Mouse (Mus musculus) lung, postnatal 0 days (tissue): ENCODE data around the gene Srxn1.

Experiments used
- CTCF ChIP-seq: IDR thresholded peaks from 2 replicates; pipeline ENCODE4 v1.5.1; 2016; ENCODE audit warnings: antibody characterized with exemption, mild to moderate bottlenecking
- EP300 ChIP-seq: IDR thresholded peaks from 2 replicates; pipeline ENCODE4 v1.6.1; 2016; ENCODE audit warnings: antibody characterized with exemption, mild to moderate bottlenecking, control low read depth

DNA sequence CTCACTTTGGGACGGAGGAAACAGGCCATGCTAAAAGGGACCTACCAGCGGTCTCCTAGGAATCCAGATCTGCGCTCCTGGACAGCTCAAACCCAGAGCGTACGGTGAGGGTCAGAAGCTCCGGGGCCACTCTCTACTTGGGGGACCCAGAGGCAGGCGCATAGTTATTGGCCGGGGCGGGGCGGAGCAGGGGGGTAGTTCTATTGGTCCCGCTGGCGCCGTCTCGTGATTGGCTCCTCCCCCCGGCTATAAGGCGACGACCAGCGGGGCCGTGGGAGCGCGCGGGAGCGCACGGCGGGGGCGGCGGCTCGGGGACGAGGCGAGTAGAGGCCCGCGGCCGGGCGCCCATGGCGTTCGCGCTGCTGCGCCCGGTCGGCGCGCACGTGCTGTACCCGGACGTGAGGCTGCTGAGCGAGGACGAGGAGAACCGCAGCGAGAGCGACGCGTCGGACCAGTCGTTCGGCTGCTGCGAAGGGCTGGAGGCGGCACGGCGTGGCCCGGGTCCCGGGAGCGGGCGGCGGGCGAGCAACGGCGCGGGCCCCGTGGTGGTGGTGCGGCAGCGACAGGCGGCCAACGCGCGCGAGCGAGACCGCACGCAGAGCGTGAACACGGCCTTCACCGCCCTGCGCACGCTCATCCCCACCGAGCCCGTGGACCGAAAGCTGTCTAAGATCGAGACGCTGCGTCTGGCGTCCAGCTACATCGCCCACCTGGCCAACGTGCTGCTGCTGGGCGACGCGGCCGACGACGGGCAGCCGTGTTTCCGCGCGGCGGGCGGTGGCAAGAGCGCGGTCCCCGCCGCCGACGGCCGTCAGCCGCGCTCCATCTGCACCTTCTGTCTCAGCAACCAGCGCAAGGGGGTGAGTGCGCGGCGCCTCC is 38.2 kb downstream of the Srxn1 start, which contains the start of gene Tcf15:
- TF ChIP-seq CTCF (no peak), EP300 (no peak)
